Mouse (Mus musculus) adipocyte (in vitro differentiated cells): ENCODE data around the gene Eef1akmt4.

Experiments used
- DNase-seq: peaks from one replicate; pipeline ENCODE4 v3.0.0-alpha.2; 2016; ENCODE audit warnings: low spot score

Gene Eef1akmt4

DNA sequence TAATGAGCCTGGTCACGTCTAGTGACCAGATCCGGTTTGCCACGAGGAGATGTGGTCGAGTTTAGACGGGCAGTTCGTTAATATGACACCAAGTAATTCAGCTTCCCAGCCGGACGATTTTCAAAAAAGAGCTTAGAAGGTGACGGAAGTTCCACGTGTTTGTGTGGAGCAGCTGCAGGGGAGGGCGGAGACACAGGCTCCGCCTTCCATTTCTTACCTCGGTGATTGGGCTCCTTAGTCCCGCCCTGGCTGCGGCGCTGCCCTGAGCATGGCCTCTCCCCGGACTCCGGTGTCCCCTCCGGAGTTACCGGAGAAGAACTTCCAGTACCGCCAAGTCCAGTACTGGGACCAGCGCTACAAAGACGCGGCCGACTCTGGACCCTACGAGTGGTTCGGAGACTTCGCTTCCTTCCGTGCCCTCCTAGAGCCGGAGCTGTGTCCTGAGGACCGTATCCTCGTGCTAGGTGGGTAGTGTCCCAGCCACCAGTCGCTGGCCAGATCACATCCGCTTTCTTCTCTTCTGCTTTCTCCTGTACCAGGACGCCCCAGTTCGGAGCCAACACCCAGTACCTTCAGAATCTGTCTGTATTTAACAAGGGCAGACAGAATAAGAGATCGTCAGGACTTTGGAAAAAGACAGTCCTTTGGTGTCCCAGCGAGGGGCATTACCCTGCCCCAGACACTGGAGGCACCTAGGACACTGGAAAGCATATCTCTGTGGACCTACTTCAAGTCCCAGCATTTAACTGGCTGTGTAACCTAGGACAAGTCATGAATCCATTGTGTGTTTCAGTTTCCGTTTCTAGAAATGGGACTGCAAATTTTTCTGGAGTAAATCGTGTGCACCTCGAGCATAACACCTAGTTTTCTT lies at the start of gene Eef1akmt4, which contains the start of the genes Gm49333 and Alg3:
Eef1akmt4 (plus strand) TSS at position 237 of the 871 bp plus-strand sequence.
Gm49333 (plus strand) TSS at position 254 of the 871 bp plus-strand sequence.
Alg3 (minus strand) TSS at position 379 of the 871 bp plus-strand sequence.
- DNase-seq: peak; percentile 97

DNA sequence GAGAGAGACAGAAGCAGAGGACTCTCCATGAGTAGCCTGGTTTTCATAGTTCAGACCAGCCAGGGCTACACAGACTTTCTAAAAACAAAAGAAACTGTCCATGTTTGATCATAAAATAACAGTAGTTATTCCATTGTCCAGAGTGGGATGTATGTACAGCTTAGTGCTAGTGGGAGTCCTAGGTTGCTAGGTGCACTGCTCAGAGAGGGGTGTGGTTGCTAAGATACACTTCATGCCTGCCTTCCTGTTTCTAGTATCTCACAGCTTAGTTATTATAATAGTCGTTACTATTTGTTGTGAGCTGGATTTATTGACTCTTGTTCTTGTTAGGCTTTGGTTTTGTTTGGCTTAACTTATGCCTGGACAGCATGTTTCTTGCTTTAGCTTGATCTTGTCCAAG lies 46.3 kb upstream of the Eef1akmt4 start:
- no peak for DNase-seq

DNA sequence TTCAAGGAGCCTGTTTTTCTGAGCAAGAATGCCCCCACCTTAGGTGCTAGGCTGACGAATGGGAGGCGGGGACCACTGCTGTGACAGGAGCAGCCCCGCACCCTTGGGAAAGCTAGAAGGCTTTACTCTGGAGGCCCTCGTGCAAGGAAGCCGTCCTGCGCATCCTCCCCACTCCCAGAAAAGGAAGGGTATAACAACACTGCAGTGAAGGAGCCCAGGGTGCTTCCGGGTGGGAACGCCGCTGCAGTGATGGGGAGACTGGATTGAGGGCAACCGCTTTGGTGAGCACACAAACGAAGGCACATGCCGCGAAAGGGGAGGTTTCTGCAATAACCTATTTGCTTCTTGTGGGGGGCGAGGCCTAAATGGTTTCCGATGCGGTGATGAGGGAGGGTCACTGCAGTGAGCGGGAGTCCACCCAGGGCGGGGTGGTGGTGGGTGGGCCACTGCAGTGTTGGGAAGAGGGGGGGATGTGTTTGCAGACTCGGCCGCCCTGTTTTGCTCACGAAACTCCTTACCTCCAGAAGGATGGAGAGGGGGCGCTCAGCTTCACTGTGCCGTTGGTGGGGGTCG lies 21.9 kb upstream of the Eef1akmt4 start, which contains the start of gene Vwa5b2:
Vwa5b2 (plus strand) TSS at position 106 of the 573 bp plus-strand sequence.
- no peak for DNase-seq

DNA sequence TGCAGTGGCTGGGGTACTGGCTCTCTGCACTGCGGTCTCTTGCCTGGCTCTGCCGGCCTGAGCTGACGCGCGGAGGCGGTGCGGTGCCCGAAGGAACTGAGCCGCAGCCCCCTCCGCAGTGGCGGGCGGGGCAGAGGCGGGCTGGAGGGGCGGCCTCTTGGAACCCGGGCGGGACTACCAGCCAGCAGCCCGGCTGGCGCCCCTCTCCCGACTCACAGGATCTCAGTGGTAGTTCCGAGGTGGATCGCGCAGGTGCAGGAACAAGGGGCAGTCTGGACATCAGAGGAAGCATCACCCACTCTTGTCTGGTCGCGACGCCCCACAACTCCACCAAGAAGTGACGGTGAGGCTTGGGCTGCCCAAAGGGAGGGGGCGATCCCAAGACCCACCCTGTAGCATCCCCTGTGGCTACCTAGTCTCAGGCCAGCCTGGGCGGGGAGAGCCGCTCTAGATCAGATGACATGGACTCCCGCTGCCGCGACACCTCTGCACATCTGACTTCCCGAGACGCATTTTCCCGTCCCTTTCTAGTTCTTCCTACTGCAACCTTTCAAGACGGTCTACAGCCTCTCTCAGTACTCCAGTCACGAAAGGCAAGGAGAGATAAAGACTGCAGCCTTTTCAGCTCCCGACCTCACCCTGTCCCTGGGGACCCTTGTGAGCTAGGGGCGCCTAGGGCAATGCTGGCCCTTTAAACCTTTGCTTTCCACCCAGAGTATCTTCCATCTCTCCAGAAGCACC lies 21.3 kb upstream of the Eef1akmt4 start:
- no peak for DNase-seq

DNA sequence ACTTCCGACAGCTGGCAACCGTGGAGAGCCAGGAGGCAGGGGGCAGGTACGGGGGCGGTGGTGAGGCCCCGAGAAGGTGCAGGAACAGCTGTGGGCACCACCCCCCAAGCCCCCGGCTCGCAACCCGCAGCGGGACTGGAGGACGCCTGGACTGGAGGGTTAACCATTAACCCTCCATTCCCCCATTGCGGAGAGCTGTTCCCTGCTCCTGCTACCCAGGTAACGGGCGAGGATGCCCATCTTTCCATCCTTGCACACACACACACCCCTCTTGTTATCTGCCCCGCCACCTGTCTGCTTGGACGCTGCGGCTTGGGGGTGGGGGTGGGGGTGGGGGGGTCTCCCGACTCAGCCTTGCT lies 20.7 kb upstream of the Eef1akmt4 start:
- DNase-seq: no peak

DNA sequence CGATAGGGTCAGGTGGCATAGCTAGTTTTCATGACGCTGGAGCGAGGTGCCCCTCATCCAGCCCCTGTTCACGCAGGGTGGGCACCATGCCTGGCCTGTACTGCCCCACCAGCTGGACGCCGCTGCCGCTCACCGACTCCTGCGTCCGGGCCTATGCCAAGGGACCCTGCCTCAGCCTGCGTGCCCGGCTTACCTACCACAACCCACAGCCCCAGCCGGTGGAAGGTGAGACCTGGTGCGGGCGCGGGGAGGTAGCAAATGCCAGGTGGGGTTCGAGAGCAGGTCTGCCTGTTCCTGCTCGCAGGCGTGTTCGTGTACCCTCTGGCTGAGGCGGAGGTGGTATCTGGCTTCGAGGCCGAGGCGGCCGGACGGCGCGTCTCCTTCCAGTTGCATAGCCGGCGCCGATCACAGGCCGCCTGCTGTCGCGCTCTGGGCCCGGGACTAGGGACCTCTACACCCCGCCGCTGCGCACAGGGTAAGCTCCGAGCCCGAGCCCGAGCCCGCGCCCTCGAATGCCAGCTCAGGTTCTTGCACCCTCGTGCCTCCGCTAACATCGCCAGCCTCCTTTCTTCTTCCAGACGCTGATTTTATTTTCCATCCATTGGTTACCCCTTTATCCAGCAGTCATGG lies 20.2 kb upstream of the Eef1akmt4 start:
- DNase-seq: no peak

DNA sequence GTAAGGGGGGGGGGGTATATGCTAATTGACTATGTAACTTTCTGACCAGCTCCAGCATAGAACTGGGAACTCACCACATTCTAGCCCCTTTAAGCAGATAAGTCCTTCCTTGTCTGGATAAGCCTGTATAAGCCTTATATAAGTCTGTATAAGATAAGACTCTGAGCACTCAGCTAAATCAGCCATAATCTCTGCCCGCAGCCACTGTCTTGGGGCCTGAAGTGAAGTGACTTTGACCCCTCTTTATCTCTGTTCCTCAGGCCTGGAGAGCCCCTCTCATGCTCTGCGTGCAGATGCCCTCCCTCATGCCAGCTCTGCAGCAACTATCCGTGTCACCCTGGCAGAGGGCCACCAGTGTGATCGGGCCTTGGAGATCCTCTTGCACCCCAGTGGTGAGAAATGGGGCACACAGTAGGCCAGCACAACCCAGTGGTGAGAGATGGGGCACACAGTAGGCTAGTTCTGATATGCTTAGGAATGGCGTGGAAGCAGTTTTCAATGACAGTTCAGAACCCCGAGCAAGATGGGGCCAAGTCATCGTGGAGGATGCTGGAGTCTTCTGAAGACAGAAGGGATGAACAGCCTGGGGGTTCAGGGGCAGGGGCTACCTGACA lies 16.2 kb upstream of the Eef1akmt4 start:
- DNase-seq: no peak

DNA sequence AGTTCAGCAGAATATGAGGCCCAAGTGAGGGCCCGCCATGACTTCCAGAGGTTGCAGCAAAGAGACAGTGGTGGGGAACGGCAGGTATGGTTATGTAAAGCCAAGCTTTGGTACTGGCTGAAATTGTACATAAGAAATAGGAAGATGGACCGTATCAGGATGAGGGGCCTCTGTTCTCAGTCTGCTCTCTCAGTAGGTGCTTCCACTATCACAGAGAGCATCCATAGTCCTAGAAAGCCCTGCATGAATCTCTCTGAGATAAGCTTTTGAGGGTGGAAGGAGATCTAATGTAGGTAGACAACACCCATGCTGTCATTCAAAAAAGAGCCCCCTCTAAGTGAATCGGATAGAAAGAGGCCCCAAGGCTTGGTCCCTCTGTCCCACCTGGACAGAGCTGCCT lies 15.7 kb upstream of the Eef1akmt4 start:
- no peak for DNase-seq

DNA sequence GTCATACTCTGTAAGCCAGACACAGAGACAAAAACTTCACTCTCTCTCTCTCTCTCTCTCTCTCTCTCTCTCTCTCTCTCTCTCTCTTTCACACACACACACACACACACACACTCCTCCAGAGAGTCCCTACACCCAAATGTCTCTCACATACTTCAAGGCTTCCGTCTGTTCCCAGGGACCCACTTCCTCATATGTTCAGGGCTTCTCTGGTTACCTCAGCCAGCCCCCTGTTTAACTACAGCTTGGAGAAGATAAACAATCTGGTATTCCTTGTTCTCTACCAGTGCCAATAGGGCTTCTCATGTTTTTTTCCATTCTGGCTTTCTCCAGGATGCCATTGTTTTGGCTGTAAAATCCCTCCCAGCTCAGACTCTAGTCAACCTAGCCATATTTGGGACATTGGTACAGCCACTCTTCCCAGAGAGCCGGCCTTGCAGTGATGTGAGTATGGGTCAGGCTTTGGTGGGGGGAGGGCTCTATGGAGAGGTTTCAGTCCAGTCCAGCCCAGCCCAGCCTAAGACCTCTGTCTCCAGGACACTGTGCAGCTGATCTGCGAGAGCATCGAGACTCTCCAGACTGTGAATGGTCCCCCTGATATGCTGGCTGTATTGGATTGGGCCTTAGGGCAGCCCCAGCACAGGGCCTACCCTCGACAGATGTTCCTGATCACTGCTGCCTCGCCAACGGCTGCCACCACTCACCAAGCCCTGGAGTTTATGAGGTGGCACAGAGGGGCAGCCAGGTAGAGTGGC lies 14.5 kb upstream of the Eef1akmt4 start:
- no peak for DNase-seq

DNA sequence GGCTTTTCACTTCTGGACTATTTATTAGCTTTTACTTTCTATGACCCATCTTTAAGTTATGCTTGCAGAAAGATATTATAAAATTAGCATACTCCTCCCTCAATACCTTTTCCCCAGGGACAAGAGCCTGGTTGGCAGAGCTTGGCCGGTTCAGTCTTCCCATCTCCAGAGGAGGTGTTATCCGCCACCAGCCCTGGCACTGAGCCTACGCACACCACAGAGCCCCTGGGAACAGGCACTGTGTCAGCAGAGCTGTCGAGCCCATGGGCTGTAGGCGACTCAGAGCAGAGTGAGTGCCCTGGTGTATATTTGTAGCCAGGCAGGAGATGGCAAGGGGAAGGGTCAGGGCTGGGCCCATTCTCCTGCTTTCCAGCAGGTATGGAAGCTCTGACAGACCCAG lies 10.9 kb upstream of the Eef1akmt4 start:
- no peak for DNase-seq

DNA sequence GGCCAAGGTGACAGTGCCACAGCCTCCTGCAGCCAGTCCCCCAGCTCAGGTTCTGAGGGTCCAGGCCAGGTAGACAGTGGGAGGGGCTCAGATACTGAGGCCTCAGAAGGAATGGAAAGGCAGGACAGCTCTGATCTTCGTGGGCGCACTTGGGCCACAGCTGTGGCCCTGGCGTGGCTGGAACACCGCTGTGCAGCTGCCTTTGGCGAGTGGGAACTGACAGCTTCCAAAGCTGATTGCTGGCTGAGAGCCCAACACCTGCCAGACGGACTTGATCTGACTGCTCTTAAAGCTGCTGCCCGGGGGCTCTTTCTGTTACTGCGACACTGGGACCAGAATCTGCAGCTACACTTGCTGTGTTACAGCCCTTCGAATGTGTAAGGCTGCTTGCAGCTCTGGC lies 6.7 kb upstream of the Eef1akmt4 start:
- no peak for DNase-seq

DNA sequence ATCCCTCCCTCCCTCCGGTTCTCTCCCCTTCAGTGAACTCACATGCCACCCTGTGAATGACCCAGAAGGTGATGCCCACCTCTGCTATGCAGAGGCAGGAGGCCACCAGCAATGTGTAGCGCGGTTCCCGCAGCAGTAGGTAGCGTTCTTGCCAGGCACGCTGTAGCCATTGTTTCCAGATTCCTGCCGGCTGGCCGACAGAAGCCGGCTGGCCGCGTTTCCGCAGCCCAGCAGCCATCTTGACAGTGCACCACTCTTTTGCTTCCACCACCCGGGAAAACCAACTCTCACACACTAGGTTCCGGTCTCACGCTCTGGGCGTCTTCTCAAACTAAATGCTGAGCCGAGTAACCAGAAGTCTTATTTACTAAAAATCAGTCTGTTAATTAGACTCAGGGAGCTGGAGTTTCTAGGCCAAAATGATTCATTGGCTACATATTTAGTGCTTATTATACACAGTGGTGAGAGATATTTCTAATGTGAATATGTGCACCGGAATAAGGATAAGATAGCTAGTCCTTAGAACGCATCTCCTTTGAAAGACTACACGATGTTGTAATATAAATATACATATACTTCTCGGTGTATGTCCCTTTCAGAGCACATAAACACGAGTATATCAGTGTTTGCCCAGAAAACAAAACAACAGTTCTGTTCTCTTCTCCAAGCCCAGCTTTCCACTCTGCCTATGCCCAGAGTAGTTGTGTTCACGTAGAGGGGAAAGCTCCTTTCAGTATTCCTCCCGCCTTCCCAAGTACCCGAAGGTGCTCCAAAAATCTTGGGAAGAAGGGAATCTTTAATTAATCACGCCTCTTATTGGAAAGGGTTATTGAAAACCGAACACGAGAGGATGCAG lies 664 bp upstream of the Eef1akmt4 start:
- peak; percentile 90 for DNase-seq

DNA sequence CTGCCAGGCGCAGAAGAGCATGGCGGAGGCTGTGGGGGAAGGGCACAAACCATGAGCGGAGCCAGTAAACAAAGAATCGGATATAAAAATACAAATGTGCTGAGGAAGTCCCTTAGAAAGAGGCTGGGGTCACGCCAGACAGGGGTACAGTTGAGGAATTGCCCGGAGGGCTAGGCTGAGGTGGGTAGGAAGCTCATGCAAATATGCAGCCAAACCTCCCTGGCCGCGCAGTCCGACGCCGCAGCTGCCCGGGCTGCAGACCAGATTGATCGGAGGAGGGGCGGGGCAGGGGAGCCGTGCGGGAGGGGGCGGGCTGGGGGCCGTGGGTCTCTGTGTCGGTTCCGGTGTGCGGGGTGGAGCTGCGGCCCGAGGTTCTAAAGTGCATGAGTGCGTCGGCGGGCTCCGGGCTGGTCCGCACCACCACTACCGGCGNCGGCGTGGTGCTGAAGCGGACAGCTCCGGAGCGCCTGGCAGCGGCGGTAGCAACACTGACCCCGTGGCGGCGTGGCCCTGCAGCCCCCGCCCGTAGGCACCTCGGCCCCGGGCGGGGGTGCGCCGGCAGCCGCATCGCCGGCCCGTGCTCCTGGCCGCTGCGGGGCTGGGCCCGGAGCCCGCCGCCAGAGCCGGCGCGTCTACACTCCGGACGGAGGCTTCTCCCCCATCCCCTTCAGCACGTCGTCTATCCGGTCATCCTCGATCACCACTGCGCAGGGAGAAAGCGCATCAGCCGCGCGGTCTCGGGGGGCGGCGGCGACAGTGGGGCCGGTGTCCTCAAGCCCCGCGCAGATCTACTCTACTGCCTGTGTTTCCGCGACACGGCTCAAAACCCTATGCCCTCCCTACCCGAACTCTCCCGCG lies 8.4 kb downstream of the Eef1akmt4 start:
- DNase-seq: no peak

DNA sequence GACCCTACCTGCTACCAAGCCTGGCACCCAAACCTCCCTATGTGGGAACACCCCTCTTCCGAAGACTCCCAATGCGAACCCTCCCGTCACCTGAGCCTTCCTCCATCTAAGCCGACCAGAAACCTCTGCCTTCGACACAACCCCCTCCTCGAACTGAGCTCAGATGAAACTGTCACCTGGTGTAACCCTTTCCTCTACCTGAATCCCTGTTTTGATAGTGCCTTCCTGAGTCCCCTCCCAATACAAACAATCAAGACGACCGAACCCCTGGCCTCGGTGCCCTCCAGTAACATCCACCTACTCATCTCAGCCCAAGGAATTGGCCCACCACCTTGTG lies 9.0 kb downstream of the Eef1akmt4 start:
- DNase-seq: no peak

DNA sequence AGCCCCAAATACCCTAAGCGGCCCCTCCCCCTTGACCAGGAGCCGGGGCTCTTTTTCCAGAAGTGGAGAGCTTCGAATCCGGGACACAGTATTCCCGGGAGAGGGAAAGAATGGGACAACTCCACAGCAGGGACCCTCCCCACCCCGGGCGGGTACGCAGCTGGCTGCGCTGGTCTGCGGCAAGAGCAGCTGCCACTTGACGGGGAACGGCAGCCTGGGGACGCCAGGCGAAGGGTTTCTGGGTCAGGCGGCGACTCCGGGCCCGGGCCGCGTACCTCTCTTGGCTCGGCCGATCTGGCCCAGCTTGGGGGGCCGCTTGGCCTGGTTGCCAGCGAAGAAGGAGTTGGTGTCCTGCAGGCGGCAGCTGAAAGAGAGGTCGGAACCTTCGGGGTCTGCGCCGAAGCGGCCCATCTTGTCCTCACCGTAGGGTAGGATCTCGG lies 9.4 kb downstream of the Eef1akmt4 start:
- no peak for DNase-seq

DNA sequence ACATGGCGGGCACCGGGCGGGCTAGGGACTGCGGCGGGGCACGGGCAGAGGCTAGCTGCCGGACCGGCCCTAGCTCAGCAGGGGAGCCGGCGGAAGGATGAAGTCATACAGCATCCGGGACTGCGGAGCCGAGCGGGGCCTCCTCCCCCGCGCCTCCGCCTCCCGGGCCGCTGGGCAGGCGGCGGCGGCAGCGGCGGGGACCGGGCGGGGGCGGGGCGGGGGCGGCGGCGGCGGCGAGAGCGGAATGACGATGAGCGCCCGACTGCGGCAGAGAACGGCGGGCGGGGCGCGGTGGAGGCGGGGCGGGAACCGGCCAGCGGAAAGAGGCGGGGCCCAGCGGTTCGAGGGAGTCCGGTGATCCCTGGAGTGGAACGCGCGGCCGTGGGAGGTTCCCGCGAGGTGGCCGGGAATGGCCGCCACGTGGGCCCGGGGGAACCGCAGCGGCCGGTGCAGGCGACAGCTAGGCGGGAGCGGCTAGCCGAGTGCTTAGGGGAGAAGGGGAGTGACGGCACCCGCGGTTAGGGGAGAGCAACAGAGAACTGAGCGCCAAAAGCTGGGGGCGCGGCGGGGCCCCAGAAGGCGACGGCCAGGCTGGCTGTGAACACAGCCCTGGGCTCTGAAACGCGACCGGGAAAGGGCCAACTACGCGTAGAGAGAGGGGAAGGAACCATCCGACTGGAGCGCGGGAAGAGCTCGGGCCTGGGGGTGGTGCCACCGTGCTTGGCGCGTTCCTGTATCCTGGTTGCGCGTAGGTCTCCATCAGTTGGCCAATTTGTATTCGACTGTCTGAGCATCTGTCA lies 10.0 kb downstream of the Eef1akmt4 start, which contains the start of gene Camk2n2:
Camk2n2 (minus strand) TSS at position 97 of the 800 bp plus-strand sequence.
- peak; percentile 66 for DNase-seq

DNA sequence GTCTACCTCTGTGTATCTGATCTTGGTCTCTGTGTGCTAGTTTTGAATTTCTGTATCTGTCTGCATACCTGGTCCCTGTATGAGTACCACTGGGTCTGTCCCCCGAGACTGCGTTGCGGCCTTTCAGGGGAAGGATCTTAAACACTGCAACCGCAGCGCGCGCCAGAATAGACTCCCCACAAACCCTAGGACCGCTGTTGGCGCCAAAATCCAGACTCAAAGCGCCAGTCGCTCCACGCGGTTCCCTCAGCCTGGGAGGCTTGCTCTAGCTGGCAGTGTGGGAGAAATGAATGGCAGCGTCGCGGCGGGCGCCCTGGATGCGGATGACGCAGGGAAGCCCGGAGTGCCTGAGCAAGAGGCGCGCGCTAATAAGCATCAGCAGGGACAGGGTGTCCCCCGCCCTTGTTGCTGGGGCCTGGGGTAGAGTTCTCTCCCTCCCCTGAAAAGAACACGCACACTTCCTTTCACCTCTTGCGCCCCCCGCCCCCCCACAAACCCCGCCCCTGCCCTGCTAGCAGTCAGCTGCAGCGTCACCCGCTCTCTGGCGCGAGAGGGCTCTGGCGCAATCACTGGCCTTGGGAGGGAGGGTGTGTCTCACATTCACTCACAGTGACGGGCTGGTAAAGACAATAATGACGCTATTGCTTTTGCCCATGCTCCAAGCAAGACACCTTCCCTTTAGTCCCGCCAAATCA lies 10.7 kb downstream of the Eef1akmt4 start:
- peak; percentile 85 for DNase-seq

DNA sequence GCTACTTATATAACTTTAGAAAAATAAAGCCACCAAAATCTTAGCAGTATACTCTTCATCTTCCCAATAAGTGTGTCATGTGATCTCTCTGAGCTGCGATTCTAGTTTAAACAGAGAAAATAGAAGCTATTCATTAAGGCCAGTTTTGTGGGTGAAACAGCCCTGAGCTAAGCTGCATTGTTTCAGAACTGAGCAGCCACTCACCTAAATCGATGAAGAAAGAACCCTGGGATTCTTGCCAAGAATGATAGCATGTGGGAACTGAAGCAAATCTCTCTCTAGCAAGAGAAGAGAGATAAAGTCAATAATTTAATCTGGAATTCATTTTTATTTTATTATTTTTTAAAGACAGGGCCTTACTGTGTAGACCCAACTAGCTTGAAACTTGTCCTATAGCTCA lies 11.8 kb downstream of the Eef1akmt4 start:
- peak; percentile 52 for DNase-seq
